Mouse (Mus musculus): Measurements from ENCODE around the gene Mrtfb. TPM values are rescaled to one million over a fixed set of nuclear protein-coding genes. Genes with fewer than 3 reads are reported as not detected.
A peak's percentile ranks its signal among the peaks of the same experiment; 100 is the strongest.

Mrtfb gene
- total RNA-seq, 2 experiments from 2014 or later = 23.3 to 33.0 TPM

DNA sequence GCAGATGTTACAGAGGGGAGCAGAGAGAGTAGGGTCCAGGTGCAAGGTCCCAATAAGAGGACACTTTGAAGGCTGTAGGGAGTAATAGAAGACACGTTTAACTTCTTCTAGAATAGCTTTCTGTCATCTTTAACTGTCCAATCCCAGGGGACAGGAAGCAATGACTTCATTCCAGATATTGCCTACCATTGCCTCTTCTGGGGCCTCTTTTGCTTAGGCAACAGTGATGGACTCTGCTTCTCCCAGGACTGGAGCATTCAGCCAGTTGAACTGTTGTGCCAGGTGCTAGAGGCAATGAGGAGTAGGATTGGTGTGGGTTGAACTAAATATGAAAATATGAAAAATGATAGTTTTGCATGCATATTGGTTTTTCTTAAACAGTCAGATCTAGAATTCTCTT, 41.6 kb downstream of the Mrtfb start:
- H3K27ac ChIP-seq = peak overlapping the region; percentile 58; the same call in 1 of the 2 replicates
- TF ChIP-seq CTCF (IDR thresholded peaks at IDR 0.05) = no peak
- intact Hi-C loops (cut with DNase I) = loop anchor here (1.0 kb wide), 1 partner anchor 37 kb away; no protein-coding TSS in a partner anchor
- no peak overlapping the region for H3K4me3 ChIP-seq
- DNase-seq = no peak

DNA sequence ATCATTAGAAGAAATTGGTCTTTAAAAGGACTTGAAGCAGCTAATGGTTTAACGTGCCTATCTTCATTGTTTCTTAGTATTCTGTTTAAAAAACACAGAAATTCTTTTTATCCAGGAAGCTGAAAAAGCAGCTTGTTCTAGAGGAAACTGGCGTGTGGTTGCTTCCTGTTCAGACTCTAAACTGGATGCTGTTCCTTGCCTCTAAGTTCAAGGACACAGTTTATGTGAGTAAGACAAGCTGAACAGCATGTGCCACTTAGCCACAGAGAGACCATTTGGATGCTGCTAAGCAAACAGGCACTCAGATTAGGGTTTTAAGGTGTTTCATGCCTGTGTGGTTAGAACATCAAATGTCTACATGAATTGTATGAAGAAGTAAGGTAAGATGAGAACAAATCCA, 42.7 kb downstream of the Mrtfb start:
- Histone ChIP-seq H3K27ac (peak overlapping the region; percentile 58), H3K4me3 (no peak overlapping the region)
- DNase-seq = no peak
- no peak for TF ChIP-seq CTCF (IDR thresholded peaks at IDR 0.05)
- intact Hi-C loops (cut with DNase I) = loop anchor here (1.0 kb wide), 1 partner anchor 38 kb away; no protein-coding TSS in a partner anchor

GRCm38 (mm10) chr16:13306065-13306695, 49.9 kb downstream of the Mrtfb start:
- DNase-seq = no peak
- intact Hi-C loops (cut with DNase I) = no loop called here
- TF ChIP-seq CTCF (IDR thresholded peaks at IDR 0.05) = no peak
- H3K4me3 ChIP-seq = no peak overlapping the region
- peak overlapping the region; percentile 70 for H3K27ac ChIP-seq

- peak overlapping the region; percentile 61 for H3K27ac ChIP-seq
- no peak for TF ChIP-seq CTCF (IDR thresholded peaks at IDR 0.05)
- H3K4me3 ChIP-seq = no peak overlapping the region
- DNase-seq = no peak
- intact Hi-C loops (cut with DNase I) = no loop called here
These were observed 53.9 kb downstream of the Mrtfb start for GRCm38 (mm10) chr16:13310096-13310683.

DNA sequence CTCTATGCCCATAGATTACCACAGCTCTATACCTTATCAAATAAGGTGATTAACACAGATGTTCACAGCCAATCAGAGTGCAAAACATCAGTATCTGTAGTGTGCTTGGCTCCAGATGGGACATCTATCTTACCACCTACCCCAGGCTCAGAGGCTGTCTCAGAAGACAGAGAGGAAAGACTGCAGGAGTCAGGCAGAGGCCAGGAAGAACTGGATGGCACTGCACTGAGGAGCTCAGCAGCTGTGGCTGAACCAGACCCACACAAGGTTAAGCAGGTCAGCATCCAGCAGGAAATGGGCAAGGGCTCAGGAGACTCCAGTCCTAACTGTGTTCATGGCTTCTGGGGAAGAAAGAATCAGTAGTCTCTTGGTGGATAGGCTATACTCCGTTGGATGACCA, 55.1 kb downstream of the Mrtfb start:
- intact Hi-C loops (cut with DNase I) = no loop called here
- no peak overlapping the region for H3K27ac ChIP-seq
- no peak overlapping the region for H3K4me3 ChIP-seq
- DNase-seq = no peak
- no peak for TF ChIP-seq CTCF (IDR thresholded peaks at IDR 0.05)

- no peak for TF ChIP-seq CTCF (IDR thresholded peaks at IDR 0.05)
- DNase-seq = no peak
- intact Hi-C loops (cut with DNase I) = no loop called here
- Histone ChIP-seq H3K27ac (no peak overlapping the region), H3K4me3 (no peak overlapping the region)
These were observed 56.9 kb downstream of the Mrtfb start for GRCm38 (mm10) chr16:13313096-13313719.

GRCm38 (mm10) chr16:13323751-13324150, 67.5 kb downstream of the Mrtfb start:
- no peak for TF ChIP-seq CTCF (IDR thresholded peaks at IDR 0.05)
- DNase-seq = no peak
- Histone ChIP-seq H3K27ac (peak overlapping the region; percentile 44), H3K4me3 (no peak overlapping the region)
- intact Hi-C loops (cut with DNase I) = no loop called here

DNA sequence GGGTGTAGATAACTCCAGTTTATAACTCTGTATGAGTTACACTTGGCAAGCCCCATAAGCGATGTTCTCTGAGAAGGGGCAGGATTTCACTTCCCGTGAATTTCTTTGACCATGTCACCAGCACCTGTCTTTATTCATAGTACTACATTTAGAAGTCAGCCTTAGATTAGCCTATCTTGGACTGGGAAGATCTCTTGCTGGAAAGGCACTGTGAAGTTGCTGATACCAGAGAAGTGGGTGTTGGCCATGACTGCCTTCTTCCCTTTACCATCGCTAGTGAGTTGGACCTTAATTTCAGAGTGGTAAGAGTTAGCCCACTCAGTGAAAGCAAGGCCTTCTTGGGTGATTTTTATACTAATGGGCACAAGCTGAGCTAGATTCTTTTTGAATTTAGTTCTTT, 70.3 kb downstream of the Mrtfb start:
- no peak for DNase-seq
- intact Hi-C loops (cut with DNase I) = loop anchor here (5.0 kb wide), 1 partner anchor 69 kb away; the partner anchor contains the start of gene Mrtfb
- Histone ChIP-seq H3K27ac (peak overlapping the region; percentile 68), H3K4me3 (no peak overlapping the region)
- TF ChIP-seq CTCF (IDR thresholded peaks at IDR 0.05) = no peak

DNA sequence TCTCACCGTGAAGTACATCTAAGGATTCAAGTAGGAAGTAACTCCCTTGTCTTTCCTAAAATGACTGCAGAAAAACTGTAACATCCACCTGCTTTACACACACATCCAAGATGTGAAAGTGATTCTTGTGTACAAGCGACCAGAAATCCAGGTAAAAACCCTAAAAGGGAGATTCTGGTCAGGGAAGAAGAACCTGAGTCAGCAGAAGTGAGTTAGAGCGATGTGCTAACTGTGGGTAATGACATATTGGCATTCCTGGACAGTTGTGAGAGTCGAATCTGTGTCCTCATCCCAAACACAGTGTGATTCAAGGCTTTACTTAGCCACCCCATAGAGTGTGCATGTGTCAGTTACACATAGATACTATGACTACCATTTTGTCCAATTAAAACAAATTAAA, 72.4 kb downstream of the Mrtfb start:
- intact Hi-C loops (cut with DNase I) = loop anchor here (5.0 kb wide), 1 partner anchor 71 kb away; the partner anchor contains the start of gene Mrtfb

GRCm38 (mm10) chr16:13329640-13330039, 73.4 kb downstream of the Mrtfb start:
- no peak for TF ChIP-seq CTCF (IDR thresholded peaks at IDR 0.05)
- Histone ChIP-seq H3K27ac (peak overlapping the region; percentile 65), H3K4me3 (no peak overlapping the region)
- intact Hi-C loops (cut with DNase I) = loop anchor here (5.0 kb wide), 1 partner anchor 72 kb away; the partner anchor contains the start of gene Mrtfb
- DNase-seq = no peak

More for the DNA sequence above, 72.4 kb downstream of the Mrtfb start:
- H3K4me3 ChIP-seq = no peak overlapping the region
- TF ChIP-seq CTCF (IDR thresholded peaks at IDR 0.05) = no peak
- no peak for DNase-seq
- H3K27ac ChIP-seq = peak overlapping the region; percentile 68; the same call in 1 of the 2 replicates

DNA sequence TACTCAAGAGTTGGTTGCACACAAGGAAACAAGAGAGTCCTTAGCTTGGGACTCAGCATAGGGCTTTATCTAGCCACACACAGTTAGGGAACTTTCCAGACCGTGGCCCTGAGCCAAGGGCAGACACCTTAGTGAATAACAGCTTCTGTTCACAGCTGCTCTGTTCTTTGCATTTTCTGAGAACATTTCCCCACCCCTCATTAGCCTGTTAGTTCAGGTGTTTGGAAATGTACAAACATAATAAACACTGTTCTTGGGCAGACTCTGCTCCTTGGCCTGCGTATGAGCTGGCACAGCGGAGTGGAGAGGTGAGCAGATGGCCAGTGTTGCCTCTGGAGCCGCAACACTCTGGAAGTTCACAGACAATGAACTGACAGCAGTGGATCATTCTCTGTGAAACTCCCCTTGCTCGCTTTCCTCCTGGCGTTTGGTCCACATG, 74.0 kb downstream of the Mrtfb start:
- Histone ChIP-seq H3K27ac (peak overlapping the region; percentile 65), H3K4me3 (no peak overlapping the region)
- TF ChIP-seq CTCF (IDR thresholded peaks at IDR 0.05) = no peak
- intact Hi-C loops (cut with DNase I) = no loop called here
- DNase-seq = peak; percentile 54

GRCm38 (mm10) chr16:13331898-13332297, 75.6 kb downstream of the Mrtfb start:
- intact Hi-C loops (cut with DNase I) = no loop called here
- TF ChIP-seq CTCF (IDR thresholded peaks at IDR 0.05) = no peak
- DNase-seq = no peak
- Histone ChIP-seq H3K27ac (peak overlapping the region; percentile 86), H3K4me3 (no peak overlapping the region)

DNA sequence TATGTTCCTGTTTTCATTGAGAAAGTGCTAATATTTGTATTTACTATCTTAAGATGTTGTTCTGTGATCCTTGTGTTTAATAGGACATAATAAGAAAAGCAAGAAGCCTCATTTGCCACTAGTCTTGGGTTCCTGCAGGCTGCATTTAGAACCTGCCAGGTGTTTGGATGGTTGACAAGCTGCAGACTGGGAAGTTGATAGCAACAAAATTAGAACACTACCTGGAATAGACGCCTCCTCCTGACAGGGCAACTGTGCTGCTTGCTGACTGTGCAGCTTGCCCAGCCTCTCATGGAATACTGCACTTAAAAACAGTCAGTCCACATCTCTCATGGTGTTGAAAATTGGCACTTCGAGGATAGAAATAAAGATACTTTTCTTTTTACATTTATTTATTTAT, 76.3 kb downstream of the Mrtfb start:
- Histone ChIP-seq H3K27ac (peak overlapping the region; percentile 86), H3K4me3 (no peak overlapping the region)
- intact Hi-C loops (cut with DNase I) = no loop called here
- peak; percentile 79 for DNase-seq
- 0 out of 2 replicates have a peak, but pooled peaks have one; percentile 1 for TF ChIP-seq CTCF (IDR thresholded peaks at IDR 0.05)

Data from gastrocnemius, adult 2 months (tissue).